Mouse (Mus musculus) lung, postnatal 14 days (tissue): ENCODE data around the gene Kif1bp.
A peak's percentile ranks its signal among the peaks of the same experiment; 100 is the strongest.

Source experiments
- DNase-seq: peaks from one replicate; pipeline ENCODE4 v3.0.0; 2021

The Kif1bp gene

GRCm38 (mm10) chr10:62555705-62556557, 22.3 kb downstream of the Kif1bp start:
- DNase-seq = no peak

GRCm38 (mm10) chr10:62553611-62554091, 24.6 kb downstream of the Kif1bp start:
- no peak for DNase-seq

GRCm38 (mm10) chr10:62550787-62551300, 27.4 kb downstream of the Kif1bp start:
- no peak for DNase-seq

GRCm38 (mm10) chr10:62549523-62550166, 28.6 kb downstream of the Kif1bp start:
- peak; percentile 82 for DNase-seq

- DNase-seq = peak; percentile 16
These were observed 31.8 kb downstream of the Kif1bp start for GRCm38 (mm10) chr10:62546441-62546840.

GRCm38 (mm10) chr10:62545759-62546158, 32.5 kb downstream of the Kif1bp start:
- DNase-seq = no peak

GRCm38 (mm10) chr10:62544316-62544715, 33.9 kb downstream of the Kif1bp start:
- DNase-seq = no peak

- peak; percentile 49 for DNase-seq
These were observed 34.9 kb downstream of the Kif1bp start for GRCm38 (mm10) chr10:62543399-62543808.

GRCm38 (mm10) chr10:62542928-62543327, 35.3 kb downstream of the Kif1bp start:
- DNase-seq = no peak

GRCm38 (mm10) chr10:62542507-62542906, 35.8 kb downstream of the Kif1bp start:
- DNase-seq = no peak

- no peak for DNase-seq
These were observed 36.8 kb downstream of the Kif1bp start for GRCm38 (mm10) chr10:62541499-62541898.

- no peak for DNase-seq
These were observed 37.5 kb downstream of the Kif1bp start for GRCm38 (mm10) chr10:62540800-62541199.

- DNase-seq = no peak
These were observed 43.7 kb downstream of the Kif1bp start for GRCm38 (mm10) chr10:62534509-62534908.

GRCm38 (mm10) chr10:62532832-62533231, 45.4 kb downstream of the Kif1bp start:
- DNase-seq = no peak

GRCm38 (mm10) chr10:62530183-62530582, 48.1 kb downstream of the Kif1bp start:
- DNase-seq = peak; percentile 87

- DNase-seq = no peak
These were observed 50.9 kb downstream of the Kif1bp start, which contains the start of gene Srgn for GRCm38 (mm10) chr10:62527351-62527750. Gene Srgn, minus strand, starts transcription at chr10:62527451.

- DNase-seq = no peak
These were observed 55.8 kb downstream of the Kif1bp start for GRCm38 (mm10) chr10:62522346-62522950.

- no peak for DNase-seq
These were observed 56.5 kb downstream of the Kif1bp start for GRCm38 (mm10) chr10:62521763-62522162.

GRCm38 (mm10) chr10:62520911-62521310, 57.3 kb downstream of the Kif1bp start:
- no peak for DNase-seq

- DNase-seq = no peak
These were observed 60.7 kb downstream of the Kif1bp start for GRCm38 (mm10) chr10:62517511-62517910.

GRCm38 (mm10) chr10:62512855-62513254, 65.4 kb downstream of the Kif1bp start:
- no peak for DNase-seq

GRCm38 (mm10) chr10:62511528-62511927, 66.7 kb downstream of the Kif1bp start:
- no peak for DNase-seq

GRCm38 (mm10) chr10:62509032-62509656, 69.1 kb downstream of the Kif1bp start:
- no peak for DNase-seq
